Mouse (Mus musculus): ENCODE results near the gene Gm4792. TPM values are rescaled to one million over a fixed set of nuclear protein-coding genes. Genes with fewer than 3 reads are reported as not detected.

Gm4792 gene
- total RNA-seq, 2 experiments from 2014 or later, result not detected

Other genes with a start within 250 kb of the Gm4792 start
- gene Nr2c1, start 150.7 kb downstream of the Gm4792 start, total RNA-seq (2015), result 10.9 and 11.2 TPM in 2 replicates
- 5.0 and 6.2 TPM in 2 replicates for gene Nr2c1, start 150.7 kb downstream of the Gm4792 start, total RNA-seq (2017)
- gene Ndufa12, start 100.0 kb downstream of the Gm4792 start, total RNA-seq (2015), result 126 and 150 TPM in 2 replicates
- 304 and 334 TPM in 2 replicates for gene Ndufa12, start 100.0 kb downstream of the Gm4792 start, total RNA-seq (2017)
- gene Tmcc3, start 13.2 kb upstream of the Gm4792 start, total RNA-seq (2015), result 0.49 and 1.3 TPM in 2 replicates
- 0.78 TPM in 1 of 2 replicates, not detected in the other for gene Tmcc3, start 13.2 kb upstream of the Gm4792 start, total RNA-seq (2017)